Mouse (Mus musculus): Measurements from ENCODE around the gene Arhgap15.

Arhgap15 gene

DNA sequence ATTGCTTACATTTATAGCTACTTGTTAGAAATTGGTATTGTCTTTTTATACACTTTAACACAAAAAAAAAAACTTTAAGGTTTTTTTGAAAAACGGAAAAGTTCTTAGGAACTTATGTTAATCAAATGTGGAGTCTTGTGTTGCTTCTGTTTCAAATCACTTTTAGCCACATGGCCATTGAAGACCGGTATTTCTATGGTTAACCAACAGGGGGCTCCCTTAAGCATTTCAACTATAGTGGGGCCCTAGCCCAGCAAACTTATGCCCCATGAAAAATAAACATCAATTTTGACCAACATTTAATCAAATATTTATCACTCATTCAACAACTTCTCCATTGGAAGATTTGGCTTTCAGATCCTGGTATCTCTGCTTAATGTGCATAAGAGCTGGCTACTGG, 557.5 kb downstream of the Arhgap15 start:
- DNase-seq (ENCODE audit: low spot score) = no peak

DNA sequence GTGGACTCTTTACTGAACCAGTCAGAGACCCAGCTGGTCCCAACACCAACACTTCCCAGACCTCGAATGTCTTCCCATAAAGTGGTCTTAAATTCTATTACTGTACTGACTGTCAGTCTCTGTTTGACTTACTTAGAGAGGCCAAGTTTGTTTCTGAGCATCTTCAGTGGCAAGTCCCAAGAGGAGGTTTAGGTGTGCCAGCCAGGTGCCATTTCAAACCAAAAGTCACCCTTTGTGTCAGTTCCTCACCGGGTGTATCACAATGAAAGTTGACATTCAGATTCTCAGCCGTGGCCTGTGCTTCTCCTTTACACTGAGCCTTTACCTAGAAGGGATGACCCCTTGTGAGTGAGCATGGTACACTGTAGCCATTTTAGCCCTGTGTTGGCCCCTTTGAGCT, 560.5 kb downstream of the Arhgap15 start:
- DNase-seq (ENCODE audit: low spot score) = no peak

DNA sequence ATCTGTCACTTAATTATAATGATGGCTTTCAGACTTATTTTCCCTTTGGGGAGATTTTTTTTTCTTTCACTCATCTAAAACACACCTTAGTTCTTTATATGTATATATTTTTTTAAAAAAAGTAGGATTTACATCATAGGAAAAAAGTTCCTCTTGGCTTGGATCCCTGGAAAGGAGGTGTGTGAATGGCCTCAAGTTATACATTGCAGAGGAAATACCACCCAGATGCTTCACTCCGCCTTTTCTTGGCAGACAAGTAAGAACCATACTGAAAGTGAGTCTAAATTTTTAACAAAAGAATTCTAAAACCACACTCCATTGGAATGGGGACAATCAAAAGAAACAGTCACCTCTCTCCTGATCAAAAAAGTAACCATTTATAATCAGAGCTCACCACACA, 560.9 kb downstream of the Arhgap15 start:
- no peak for DNase-seq (ENCODE audit: low spot score)

DNA sequence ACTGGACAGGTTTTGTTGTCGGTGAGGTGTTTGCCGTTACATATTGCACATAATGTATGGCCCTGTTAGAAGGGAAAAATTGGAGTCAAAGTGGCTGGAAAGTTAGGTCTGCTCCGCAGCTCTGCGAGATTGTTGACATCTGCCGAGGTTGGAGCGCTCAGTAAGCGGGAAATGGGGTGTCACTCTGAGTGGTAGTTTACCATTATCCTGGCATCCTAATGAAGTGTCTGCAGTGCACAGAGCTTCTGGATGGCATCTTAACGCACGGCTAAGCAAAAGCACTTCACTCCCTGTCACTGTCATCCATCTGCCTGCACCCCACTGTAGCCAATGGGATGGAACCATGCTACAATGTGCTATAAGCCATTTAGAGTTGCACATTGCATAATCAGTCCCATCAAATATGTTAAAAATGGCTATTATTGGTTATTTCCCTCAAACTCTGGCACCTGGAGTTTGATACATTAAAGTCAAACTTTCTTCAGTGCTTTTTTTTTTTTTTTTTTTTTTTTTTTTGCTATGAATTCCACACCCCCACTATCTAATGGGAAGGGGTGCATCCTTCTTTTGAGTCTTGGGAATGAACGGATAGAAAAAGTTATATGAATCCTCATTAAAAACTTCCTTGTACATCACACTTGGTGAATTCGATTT, 561.6 kb downstream of the Arhgap15 start:
- no peak for DNase-seq (ENCODE audit: low spot score)

DNA sequence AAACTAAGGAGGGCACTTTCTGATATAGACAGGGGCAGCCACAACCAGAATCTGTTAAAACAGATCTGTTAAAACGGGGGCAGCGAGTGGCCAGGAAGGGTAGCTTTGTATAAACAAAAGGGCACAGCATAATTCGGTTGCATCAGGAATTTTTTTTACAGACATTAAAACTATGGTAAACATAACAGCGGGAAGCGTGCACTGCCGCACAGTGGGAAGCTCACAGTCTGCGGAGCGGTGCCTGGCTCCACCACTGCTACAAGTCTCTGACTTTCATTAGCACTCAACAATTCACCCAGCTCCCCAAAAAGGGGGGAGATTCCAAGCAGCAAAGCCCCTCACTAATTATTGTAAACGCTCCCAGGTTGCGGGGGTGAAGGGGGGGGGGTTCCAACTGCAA, 562.6 kb downstream of the Arhgap15 start:
- DNase-seq (ENCODE audit: low spot score) = no peak

DNA sequence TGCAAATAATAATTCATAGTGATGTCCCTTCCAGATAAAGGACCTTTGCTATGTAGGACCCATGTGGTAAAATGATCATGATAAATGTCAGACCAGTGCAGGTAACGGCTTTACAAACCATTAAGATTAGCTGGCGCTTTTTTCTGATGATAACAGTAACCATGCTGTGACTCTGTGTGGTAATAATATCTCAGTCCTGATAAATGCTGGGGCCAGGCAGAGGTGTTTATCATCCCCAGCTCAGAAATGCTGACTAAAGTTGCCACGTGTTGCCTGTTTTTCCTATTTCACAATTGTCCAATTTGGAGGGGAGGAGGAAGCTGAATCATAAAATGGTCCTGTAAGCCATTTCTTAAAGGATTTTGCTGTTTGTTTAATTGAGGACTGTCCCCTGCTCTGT, 564.9 kb downstream of the Arhgap15 start:
- DNase-seq (ENCODE audit: low spot score) = no peak

DNA sequence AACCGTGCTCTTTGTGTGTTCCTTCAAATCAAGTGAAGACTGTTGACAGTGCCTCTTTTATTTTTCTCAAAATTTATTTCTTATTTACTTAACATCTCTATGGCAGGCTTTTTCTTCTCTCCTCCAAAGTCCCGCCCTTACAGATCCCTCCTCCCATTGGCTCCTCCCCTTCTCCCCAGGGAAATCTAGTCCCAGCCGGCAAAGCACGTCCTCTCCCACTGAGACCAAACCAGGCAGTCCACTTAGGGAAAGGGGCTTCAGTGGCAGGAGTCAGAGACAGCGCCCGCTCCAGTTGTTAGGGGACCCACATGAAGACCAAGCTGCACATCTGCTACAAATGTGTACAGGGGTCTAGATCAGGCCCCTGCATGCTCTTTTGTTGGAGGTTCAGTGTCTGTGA, 569.8 kb downstream of the Arhgap15 start:
- DNase-seq (ENCODE audit: low spot score) = no peak

DNA sequence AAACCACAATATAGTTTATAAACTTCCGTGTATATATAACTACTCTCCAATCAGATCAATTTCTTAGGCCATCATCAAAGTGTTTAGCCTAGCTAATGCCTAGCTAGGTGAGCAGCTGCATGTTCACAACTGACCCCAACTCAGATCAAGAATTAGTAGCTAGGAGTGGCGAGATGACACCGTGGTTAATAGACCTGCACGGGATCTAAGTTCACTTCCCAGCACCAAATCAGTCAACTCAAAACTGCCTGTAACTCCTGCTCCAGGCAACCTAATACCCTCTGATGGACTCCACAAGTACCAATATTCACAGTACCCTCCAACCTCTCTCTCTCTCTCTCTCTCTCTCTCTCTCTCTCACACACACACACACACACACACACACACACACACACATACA, 570.9 kb downstream of the Arhgap15 start:
- DNase-seq (ENCODE audit: low spot score) = no peak

DNA sequence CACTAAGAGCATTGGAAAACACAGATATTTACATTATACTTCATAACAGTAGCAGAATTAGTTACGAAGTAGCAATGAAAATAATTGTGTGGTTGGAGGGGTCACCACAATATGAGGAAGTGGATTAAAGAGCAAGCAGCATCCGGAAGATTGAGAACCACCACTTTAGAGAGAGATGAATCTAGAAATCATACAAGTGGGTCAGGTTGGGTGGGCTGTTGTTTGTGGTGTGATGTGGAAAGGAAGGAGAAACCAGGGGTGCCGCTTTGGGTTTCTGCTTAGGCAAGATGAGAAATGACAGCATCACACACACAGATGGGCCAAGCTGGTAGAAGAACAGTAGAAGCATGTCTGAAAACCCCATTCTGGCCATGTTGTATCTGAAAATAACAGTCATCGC, 575.2 kb downstream of the Arhgap15 start:
- DNase-seq (ENCODE audit: low spot score) = no peak

DNA sequence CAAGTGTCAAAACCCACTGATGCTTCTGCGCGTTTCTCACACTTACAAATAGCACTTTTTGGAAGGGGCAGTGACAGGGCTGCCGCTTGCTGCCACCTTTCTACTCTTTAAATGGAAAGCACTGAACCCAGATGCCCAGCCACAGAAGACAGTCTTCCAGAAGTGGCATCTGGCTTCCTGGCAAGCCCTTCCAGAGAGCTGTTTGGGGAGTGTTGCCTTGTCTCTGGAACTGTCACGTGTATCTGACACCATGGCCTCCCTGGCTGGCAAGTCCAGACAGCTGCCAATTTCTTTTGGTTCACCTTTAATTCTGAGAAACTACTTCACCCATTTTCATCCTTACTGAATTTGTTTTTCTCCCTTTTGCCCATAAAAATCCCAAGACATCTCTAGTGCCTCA, 584.7 kb downstream of the Arhgap15 start:
- no peak for DNase-seq (ENCODE audit: low spot score)

DNA sequence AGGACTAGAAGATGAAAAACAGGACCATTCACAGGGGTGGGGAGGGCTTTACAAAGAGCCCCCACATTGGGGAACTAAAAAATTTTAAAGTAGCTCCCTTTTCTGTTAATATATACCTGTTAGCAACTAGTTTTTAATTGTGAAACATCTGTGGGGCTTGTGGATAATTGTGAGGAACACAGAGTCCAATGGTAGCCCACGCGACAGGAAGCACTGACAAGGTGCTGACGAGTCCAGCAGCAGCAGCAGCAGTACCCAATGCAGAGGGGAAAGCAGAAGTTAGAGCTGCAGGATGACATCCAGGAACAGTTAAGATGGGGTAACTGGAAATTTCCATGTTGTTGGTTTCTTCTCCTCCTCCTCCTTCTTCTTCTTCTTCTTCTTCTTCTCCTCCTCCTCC, 585.4 kb downstream of the Arhgap15 start:
- DNase-seq (ENCODE audit: low spot score) = no peak

DNA sequence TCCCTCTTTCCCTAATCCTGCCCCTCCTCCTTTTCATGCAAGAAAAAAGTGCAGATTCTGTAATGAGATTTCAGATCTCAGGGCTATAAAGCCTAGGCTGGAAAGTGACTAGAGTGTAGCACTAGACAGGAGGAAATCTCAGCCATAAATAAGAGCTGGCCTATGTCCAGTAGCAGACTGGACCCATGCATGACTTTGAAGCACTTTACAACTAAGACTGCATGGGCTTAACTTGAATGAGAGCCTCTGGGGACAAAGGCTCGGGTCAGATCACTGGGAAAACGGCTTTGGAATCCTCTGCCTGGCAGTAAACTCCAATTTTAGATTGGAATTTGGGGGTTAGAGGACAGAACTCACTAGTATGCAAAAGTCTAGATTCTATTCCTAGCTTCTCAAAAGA, 585.9 kb downstream of the Arhgap15 start:
- DNase-seq (ENCODE audit: low spot score) = no peak

DNA sequence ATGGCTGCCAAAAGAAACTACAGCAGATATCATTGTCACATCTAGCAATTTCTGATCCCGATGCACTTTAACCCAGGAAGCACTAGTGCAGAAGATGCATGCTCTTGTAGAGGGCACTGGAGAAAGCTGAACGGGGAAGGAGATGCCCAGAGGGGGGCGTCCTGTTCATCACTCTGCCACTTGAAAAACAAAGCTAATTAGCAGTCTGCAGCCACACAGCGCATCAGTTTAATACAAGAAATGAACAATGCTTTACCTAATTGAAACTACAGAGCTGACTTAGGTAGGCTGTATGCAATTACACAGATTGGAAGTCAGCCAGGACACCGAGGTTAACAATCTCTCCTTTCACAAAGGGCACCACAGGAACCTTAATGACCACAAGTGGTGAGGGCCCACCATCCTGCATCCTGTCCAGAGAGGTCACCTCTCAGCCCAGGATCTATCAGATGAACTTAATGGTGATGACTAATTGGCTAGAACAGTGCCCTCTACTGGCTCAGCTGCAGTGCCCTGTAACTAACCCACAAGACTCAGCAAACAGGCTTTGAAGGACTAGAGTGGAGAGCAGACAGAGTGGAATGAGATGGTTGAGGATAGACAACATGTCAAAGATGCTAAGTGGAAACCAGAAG, 588.2 kb downstream of the Arhgap15 start:
- no peak for DNase-seq (ENCODE audit: low spot score)

DNA sequence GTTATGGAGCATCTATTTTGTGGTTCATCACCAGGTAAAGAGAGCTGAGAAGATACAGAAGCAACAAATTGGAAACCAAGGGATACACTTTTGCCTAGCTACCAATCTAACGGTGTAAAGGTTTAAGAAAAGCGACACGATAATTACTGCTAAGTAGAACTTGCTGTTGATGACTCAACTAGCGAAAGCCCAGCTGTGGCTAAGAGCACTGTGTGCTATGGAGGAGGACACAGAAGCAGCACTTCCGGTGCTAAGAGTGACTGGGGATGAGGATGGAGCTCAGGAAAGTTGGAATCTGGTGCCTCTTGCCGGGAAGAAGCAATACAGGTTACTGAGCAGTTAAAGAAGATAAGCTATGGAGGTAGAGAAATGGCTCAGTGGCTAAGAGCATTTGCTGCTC, 589.8 kb downstream of the Arhgap15 start:
- no peak for DNase-seq (ENCODE audit: low spot score)

DNA sequence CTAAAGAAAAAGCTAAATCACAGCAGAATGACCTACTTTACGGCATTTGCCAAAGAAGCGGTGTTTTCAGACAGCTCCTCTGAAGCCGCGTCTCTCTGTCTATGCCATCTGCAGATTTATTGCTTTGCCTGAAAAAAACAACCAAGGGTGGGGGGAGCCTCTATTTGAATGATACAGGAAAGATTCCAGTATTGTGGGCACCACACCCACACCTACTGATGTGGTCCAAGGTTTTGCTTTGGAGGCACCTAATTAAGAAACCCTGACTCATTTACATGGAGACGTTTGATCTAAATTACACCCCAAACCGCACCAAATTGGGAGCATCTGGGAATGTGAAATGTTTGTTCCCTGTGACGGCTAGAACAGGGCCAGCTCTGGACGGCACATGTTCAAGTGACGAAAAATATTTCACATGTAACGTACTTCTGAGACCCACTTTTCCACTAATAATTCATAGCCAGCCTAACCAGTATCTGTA, 592.5 kb downstream of the Arhgap15 start:
- DNase-seq (ENCODE audit: low spot score) = no peak

DNA sequence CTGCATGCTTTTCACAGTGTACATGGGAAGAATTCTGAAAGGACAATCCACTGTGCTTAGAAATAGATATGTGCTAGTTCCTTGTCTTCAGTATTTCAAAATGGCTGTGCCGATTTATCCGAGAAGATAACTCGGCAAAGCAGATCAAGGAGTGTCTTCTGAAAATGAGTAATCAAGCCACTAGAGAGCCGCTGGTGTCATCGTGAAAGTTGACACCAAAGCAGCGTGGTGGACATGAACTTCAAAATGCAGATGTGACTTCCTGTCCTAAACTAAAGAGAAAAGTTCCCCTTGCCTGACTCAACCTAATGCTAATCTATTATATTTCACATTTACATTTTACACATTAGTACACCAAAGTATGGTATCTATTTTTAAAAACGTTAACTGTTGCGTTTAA, 596.2 kb downstream of the Arhgap15 start:
- no peak for DNase-seq (ENCODE audit: low spot score)

DNA sequence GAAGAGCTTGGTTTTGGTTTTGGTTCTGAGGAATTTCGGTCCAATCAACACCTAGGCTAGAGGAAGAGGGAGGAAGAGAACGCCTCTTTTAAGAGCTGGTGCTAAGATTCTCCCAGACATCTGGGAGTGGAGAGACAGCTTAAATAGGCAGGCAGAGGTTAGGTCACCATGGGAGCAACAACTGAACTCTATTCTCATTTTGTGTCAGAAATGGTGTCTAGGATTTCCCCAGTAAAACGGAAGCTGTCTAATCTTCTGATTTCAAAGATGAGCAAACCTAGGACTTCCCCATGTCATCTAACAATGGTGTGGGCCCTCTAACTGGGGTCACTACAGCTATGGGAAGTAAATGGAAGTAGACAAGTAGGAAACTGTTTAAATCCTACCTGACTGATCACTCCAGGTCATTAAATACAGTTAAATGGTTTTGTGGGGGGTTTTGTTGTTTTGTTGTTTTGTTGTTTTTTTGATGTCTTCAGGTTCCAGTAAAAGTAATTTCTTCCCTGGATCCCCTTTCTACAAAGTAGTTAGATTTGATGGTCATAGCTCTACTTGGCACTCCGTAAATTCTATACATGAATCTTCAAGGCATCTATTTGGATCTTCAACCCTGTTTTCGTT, 596.8 kb downstream of the Arhgap15 start:
- DNase-seq (ENCODE audit: low spot score) = no peak

DNA sequence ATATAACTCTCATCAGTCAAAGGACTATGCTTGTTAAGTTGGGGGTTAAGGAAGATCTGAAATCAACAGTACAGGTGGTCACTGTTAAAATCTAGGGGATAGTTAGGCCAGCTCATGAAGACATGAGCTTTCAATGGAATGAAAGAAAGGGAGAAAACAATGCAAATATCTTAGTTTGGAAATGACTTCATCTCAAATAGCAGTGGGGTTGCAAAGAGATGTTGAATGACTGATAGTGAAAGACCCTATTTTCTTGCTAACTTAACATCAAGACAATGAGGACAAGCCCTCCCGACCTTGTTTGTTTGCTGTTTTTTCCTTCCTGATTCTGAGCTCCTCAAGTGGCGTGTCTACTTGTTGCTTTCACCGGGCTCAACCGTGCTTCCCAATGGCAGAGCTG, 597.6 kb downstream of the Arhgap15 start:
- no peak for DNase-seq (ENCODE audit: low spot score)

DNA sequence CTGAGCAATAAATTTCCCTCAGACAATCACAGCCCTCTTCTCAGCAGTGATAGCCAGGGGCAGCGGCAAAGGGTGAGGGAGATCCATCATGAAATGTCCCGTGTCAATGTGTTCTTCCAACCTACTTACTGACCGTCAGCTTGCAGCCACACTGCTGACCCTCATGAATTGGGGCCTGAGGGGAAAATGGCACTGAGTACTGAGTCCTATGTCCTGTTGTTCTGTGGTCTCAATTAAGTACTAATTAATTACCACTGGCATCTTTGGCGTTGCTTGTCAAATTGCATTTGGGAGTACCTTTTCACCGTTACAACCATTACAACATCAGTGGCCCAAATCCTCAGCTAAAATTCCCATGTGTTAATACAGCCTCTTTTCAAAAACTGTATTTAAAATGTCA, 599.2 kb downstream of the Arhgap15 start:
- DNase-seq (ENCODE audit: low spot score) = no peak

DNA sequence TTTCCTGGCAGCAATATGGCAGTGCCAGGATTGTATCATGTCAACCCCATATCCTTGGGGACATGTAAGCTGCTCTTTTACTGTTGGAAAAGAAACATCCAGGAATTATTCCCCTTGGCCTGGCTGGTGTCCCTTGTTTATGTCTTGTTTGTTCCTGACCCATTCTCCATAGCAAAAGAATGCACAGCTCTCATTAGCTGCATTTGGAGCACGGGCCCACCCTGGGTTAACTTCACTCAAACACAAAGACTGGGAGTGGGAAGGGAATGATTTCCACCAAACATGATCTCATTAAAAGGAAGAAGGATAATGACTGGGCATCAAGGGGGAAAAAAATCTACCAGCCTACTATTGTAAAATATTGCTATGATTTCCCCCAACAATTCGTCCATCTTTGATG, 600.5 kb downstream of the Arhgap15 start:
- DNase-seq (ENCODE audit: low spot score) = no peak

DNA sequence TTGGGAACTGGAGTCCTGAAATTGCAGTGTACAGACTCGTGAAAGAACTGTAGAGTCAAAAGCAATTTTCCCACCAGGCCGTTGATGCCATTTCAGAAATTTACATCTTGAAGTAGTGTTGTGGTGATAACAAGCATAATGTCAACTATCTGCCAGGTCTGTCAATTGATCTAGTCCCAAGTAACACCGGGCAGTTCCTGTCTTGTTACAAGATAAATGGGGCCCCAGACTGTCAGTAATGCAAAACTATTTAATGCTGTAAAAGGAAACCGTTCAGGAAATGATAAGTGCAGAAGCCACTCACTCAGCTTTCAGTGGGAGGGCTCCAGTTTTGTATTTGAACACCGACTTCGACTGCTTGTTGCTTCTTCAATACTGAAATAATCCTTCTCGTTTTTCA, 604.3 kb downstream of the Arhgap15 start:
- no peak for DNase-seq (ENCODE audit: low spot score)

DNA sequence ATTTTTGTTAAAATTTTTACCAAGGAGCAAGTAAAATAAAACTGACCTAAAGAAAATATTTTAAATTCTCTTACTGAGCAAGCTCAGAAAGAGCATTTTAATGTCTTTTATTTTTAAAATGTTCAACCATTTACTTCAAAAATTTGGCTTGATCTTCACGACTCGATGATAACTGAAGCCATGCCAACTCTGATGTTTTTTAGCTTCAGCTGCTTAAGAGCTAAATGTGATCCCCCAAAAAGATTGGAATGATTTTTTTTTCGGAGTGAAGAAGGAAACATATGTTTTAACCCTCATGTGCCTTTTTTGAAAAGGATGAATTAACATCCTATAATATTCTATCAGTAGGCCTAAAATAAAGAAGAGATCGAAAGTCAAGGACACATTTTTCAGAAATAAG, 605.0 kb downstream of the Arhgap15 start:
- DNase-seq (ENCODE audit: low spot score) = no peak

DNA sequence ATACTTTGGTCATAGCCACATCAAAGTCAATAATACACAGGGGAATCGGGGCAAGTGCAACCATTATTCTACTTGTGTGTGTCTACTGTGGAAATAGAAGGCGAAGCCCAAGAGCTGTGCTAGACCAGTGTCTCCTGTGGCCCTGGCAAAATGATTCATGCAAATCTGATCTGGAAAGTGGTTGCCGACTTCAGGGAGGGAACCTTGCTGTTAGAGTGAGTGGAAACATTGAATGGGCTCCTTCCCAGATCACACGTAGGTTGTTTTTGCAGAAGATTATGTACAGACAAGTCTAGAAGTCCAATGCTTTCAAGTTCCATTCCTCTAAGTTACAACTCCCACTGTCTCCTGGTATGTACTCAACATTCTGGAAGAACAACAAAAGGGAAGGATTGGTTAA, 606.2 kb downstream of the Arhgap15 start:
- no peak for DNase-seq (ENCODE audit: low spot score)

DNA sequence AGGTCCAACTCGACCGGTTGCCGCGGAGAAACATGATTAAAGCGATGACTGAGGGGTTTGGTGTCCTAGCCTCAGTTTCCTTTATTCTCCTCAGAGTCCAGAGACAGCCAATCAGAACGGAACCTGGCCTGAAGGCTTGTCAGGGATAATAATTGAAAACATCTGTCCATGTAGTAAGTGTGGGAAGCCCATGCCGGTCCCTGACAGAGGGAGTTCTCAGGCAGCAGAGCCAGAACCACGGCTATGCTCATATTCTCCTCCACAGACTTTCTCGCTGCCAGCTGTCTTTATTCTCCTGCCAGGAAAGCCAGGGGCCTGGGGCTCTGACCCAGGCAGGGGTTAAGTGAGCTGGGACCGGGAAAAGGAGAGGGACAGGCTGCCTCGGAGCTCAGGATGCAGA, 606.7 kb downstream of the Arhgap15 start:
- no peak for DNase-seq (ENCODE audit: low spot score)

Data from T-cell, adult 2 months (primary cell).